Mouse (Mus musculus): Measurements from ENCODE around the gene Carns1. TPM values are rescaled to one million over a fixed set of nuclear protein-coding genes. Genes with fewer than 3 reads are reported as not detected.
A peak's percentile ranks its signal among the peaks of the same experiment; 100 is the strongest.

The Carns1 gene
- total and polyA plus RNA-seq, 3 experiments = 0.63 to 0.81 TPM; not detected in 1

GRCm38 (mm10) chr19:4162646-4163542 lies 12.4 kb downstream of the Carns1 start, which contains the start of gene Rps6kb2:
Gene Rps6kb2, minus strand, starts transcription at chr19:4163354.
- Histone ChIP-seq H3K79me2 (ENCODE audit: control insufficient read depth, insufficient read depth, low read length, poor library complexity) (peaks cover 4% of the 10 kb centered on the region), H3K4me1 (ENCODE audit: control insufficient read depth in 1 of 2, insufficient read depth in 2 of 2, low read length in 2 of 2) (peaks cover 2 to 20% of the 10 kb centered on the region in 2 experiments), H3K9me3 (replicated peaks; ENCODE audit: insufficient read depth, low read length) (no peaks in the 10 kb centered on the region), H3K27me3 (ENCODE audit: control insufficient read depth in 1 of 2, insufficient read depth in 2 of 2, low read length in 2 of 2) (no peaks in the 10 kb centered on the region), H3K9ac (ENCODE audit: control insufficient read depth, low read depth, low read length, poor library complexity, severe bottlenecking) (peak within 1 kb of the TSS; percentile 89), H3K4me3 (ENCODE audit: control insufficient read depth in 1 of 2, insufficient read depth in 1 of 2, low read depth in 2 of 2, low read length in 2 of 2) (peak within 1 kb of the TSS; percentile 85 to 87), H3K36me3 (ENCODE audit: control insufficient read depth in 1 of 2, insufficient read depth in 2 of 2, low read length in 2 of 2) (peaks cover 0 to 10% of the 10 kb centered on the region in 2 experiments; a peak in 3 of 4 replicates), H3K27ac (ENCODE audit: control insufficient read depth, low read depth, low read length) (peak within 1 kb of the TSS; percentile 50)
- peak; percentile 97 for DNase-seq (ENCODE audit: low read depth, low spot score)
- TF ChIP-seq HCFC1 (IDR thresholded peaks at IDR 0.05; ENCODE audit: low read depth, low read length) (peak; percentile 100), POLR2AphosphoS5 (IDR thresholded peaks at IDR 0.05; ENCODE audit: borderline replicate concordance, low read depth, low read length) (no peak), JUND (IDR thresholded peaks at IDR 0.05; ENCODE audit: low read depth, low read length) (no peak), ELF1 (IDR thresholded peaks at IDR 0.05; ENCODE audit: low read depth, low read length) (peak; percentile 64), ZNF384 (IDR thresholded peaks at IDR 0.05; ENCODE audit: low read depth, low read length) (no peak), EP300 (IDR thresholded peaks at IDR 0.05; ENCODE audit: low read depth in 1 of 2, low read length in 2 of 2) (no peak), CHD1 (IDR thresholded peaks at IDR 0.05; ENCODE audit: low read depth, low read length) (no peak), MYB (IDR thresholded peaks at IDR 0.05; ENCODE audit: low read depth, low read length) (no peak), POLR2A (IDR thresholded peaks at IDR 0.05; ENCODE audit: control insufficient read depth in 1 of 2, insufficient read depth in 1 of 2, low read depth in 1 of 2, low read length in 2 of 2, poor library complexity in 1 of 2) (peak in 1 of 2 experiments; percentile 80; a peak in 2 of 4 replicates), USF1 (IDR thresholded peaks at IDR 0.05; ENCODE audit: low read depth, low read length) (0 out of 2 replicates have a peak, but pooled peaks have one; percentile 32), MAX (IDR thresholded peaks at IDR 0.05; ENCODE audit: low read length) (no peak), E2F4 (IDR thresholded peaks at IDR 0.05; ENCODE audit: borderline replicate concordance, low read depth, low read length) (no peak), TBP (IDR thresholded peaks at IDR 0.05; ENCODE audit: low read depth, low read length) (peak; percentile 76), ZC3H11A (IDR thresholded peaks at IDR 0.05; ENCODE audit: low read depth, low read length) (0 out of 2 replicates have a peak, but pooled peaks have one; percentile 27), KAT2A (conservative IDR thresholded peaks at IDR 0.05; ENCODE audit: low read depth, low read length) (peak; percentile 92), NELFE (IDR thresholded peaks at IDR 0.05; ENCODE audit: low read depth, low read length) (peak; percentile 61), MAZ (IDR thresholded peaks at IDR 0.05; ENCODE audit: low read depth, low read length) (no peak), TCF12 (IDR thresholded peaks at IDR 0.05; ENCODE audit: low read depth, low read length) (peak; percentile 64; the same call in 1 of the 2 replicates), MYC (IDR thresholded peaks at IDR 0.05; ENCODE audit: low read depth, low read length) (0 out of 2 replicates have a peak, but pooled peaks have one; percentile 68), RCOR1 (IDR thresholded peaks at IDR 0.05; ENCODE audit: low read depth, low read length) (no peak), UBTF (IDR thresholded peaks at IDR 0.05; ENCODE audit: borderline replicate concordance, insufficient read depth, low read depth, low read length) (no peak), RAD21 (IDR thresholded peaks at IDR 0.05; ENCODE audit: low read depth, low read length) (no peak), ZKSCAN1 (IDR thresholded peaks at IDR 0.05; ENCODE audit: low read depth, low read length) (no peak), ZMIZ1 (IDR thresholded peaks at IDR 0.05; ENCODE audit: low read depth, low read length) (0 out of 2 replicates have a peak, but pooled peaks have one; percentile 27), MXI1 (IDR thresholded peaks at IDR 0.05; ENCODE audit: low read depth, low read length) (peak; percentile 88), SMC3 (IDR thresholded peaks at IDR 0.05; ENCODE audit: low read depth, low read length) (no peak), CTCF (IDR thresholded peaks at IDR 0.05 in 2 of 3, conservative IDR thresholded peaks at IDR 0.05 in 1 of 3; ENCODE audit: control insufficient read depth in 1 of 3, insufficient read depth in 1 of 3, low read depth in 2 of 3, low read length in 3 of 3, poor library complexity in 1 of 3, severe bottlenecking in 1 of 3) (no peak), TAL1 (IDR thresholded peaks at IDR 0.05; ENCODE audit: low read length) (no peak), ETS1 (IDR thresholded peaks at IDR 0.05; ENCODE audit: low read depth, low read length) (peak; percentile 56; the same call in 1 of the 2 replicates), USF2 (IDR thresholded peaks at IDR 0.05; ENCODE audit: borderline replicate concordance in 1 of 2, insufficient read depth in 1 of 2, low read depth in 1 of 2, low read length in 2 of 2) (no peak), MAFK (IDR thresholded peaks at IDR 0.05; ENCODE audit: borderline replicate concordance, low read depth, low read length) (no peak), GABPA (IDR thresholded peaks at IDR 0.05; ENCODE audit: low read depth, low read length) (no peak), SIN3A (IDR thresholded peaks at IDR 0.05; ENCODE audit: low read length) (peak; percentile 99), MEF2A (IDR thresholded peaks at IDR 0.05; ENCODE audit: extremely low read depth, insufficient replicate concordance, low read depth, low read length, poor library complexity, severe bottlenecking) (no peak), CHD2 (IDR thresholded peaks at IDR 0.05; ENCODE audit: low read length) (no peak)

All from MEL (cell line).